In the genomic region with DNA sequence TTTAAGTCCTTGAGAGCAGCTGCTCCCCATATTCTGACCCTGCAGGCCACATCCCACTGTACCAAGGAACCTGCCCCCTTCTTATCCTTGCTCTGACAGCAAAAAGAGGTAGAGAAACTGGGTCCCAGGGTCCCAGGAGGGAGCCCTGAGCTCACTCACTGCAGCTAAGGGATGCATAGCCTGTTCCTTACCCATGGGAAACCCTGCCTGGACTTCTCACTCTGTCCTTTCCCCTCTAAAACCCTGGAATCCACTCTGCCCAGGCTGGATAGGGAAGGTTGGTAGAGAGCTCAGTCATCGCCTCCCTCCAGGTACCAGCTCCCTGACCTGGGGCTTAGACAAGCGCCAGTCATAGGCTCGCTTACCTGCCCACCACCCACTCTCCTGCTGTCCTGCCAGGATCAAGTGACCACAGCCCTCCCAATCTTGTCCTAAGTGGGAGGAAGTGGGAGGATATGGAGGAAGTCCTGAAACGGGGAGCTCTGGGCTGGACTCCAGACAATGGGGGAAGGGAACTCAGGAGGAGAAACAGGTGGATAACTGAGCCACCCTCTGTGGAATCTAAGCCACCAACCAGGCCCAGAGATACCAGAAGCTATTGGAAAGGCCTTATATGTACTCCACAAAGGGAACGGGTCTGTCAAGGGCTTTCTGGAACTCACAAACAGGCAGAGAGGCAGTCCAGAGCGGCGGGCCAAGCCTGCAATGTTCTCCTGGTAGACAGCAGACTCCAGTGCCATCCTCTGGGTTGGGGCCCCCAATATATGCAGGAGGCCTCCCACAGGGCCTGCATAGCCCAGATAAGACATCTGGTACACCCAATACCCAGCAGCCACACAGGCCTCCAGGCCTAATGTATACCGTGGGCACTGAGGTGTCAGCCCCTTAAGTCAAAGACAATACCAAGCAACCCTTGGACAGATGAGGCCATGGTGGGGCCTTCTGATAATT, we compare ENCODE assay signal across 8 mouse cellular contexts. TPM values are rescaled to one million over a fixed set of nuclear protein-coding genes. Genes with fewer than 3 reads are reported as not detected.
DNase-seq lines count a peak whose midpoint lies in the region; ATAC-seq lines count a peak whose summit lies in the region.

No protein-coding gene starts in this region.

- H3K27me3 ChIP-seq in forebrain, embryonic 14.5 days (replicated peaks; ENCODE audit: control insufficient read depth, insufficient read depth, low read length), result no peaks in the 10 kb centered on the region
- no peaks in the 10 kb centered on the region for H3K27me3 ChIP-seq in forebrain, embryonic 16.5 days (replicated peaks; ENCODE audit: control insufficient read depth, insufficient read depth, low read length)
- no peaks in the 10 kb centered on the region for H3K27me3 ChIP-seq in liver, embryonic 15.5 days
- no peaks in the 10 kb centered on the region for H3K27me3 ChIP-seq in stomach, embryonic 14.5 days (ENCODE audit: control insufficient read depth, insufficient read depth, low read length)

- no peaks in the 10 kb centered on the region for H3K36me3 ChIP-seq in forebrain, embryonic 14.5 days (ENCODE audit: control insufficient read depth, insufficient read depth, low read length)
- no peaks in the 10 kb centered on the region for H3K36me3 ChIP-seq in forebrain, embryonic 16.5 days (ENCODE audit: control insufficient read depth, insufficient read depth)
- H3K36me3 ChIP-seq in liver, embryonic 15.5 days (replicated peaks), result peaks cover 36% of the 10 kb centered on the region
- no peaks in the 10 kb centered on the region for H3K36me3 ChIP-seq in stomach, embryonic 14.5 days (ENCODE audit: control insufficient read depth, insufficient read depth, low read length)

- H3K27ac ChIP-seq in forebrain, embryonic 14.5 days (ENCODE audit: low read depth, low read length), result no peak overlapping the region; the same call in 1 of the 2 replicates
- no peak overlapping the region for H3K27ac ChIP-seq in forebrain, embryonic 16.5 days (ENCODE audit: low read length)
- peak overlapping the region; percentile 95 for H3K27ac ChIP-seq in liver, embryonic 15.5 days (replicated peaks)
- H3K27ac ChIP-seq in stomach, embryonic 14.5 days (ENCODE audit: low read length), result peak overlapping the region; percentile 63; the same call in 1 of the 2 replicates

- H3K4me3 ChIP-seq in forebrain, embryonic 14.5 days (ENCODE audit: low read depth, low read length), result no peak overlapping the region
- H3K4me3 ChIP-seq in forebrain, embryonic 16.5 days (replicated peaks; ENCODE audit: low read length), result no peak overlapping the region
- H3K4me3 ChIP-seq in liver, embryonic 15.5 days (replicated peaks), result peak overlapping the region; percentile 86
- no peak overlapping the region for H3K4me3 ChIP-seq in stomach, embryonic 14.5 days (ENCODE audit: low read depth, low read length)

- ATAC-seq in forebrain, embryonic 14.5 days, result no peak
- no peak for ATAC-seq in forebrain, embryonic 16.5 days
- ATAC-seq in liver, embryonic 15.5 days (ENCODE audit: insufficient read depth), result peak; percentile 88
- peak; percentile 21; the same call in 1 of the 2 replicates for ATAC-seq in stomach, embryonic 14.5 days (ENCODE audit: insufficient number of reproducible peaks, insufficient read depth, low FRiP score, low read depth)

- no peaks in the 10 kb centered on the region for H3K9me3 ChIP-seq in forebrain, embryonic 14.5 days (replicated peaks; ENCODE audit: control insufficient read depth, low read length)
- no peaks in the 10 kb centered on the region for H3K9me3 ChIP-seq in forebrain, embryonic 16.5 days (ENCODE audit: control insufficient read depth, low read length)
- H3K9me3 ChIP-seq in liver, embryonic 15.5 days (replicated peaks), result no peaks in the 10 kb centered on the region
- no peaks in the 10 kb centered on the region for H3K9me3 ChIP-seq in stomach, embryonic 14.5 days (ENCODE audit: control insufficient read depth, low read depth, low read length)

- no peak for DNase-seq in forebrain, embryonic 14.5 days (ENCODE audit: low spot score)
- DNase-seq in c-Kit-positive CD71-positive TER-119-positive erythroid progenitor cells, embryonic 14.5 days (ENCODE audit: low spot score), result peak; percentile 89
- peak; percentile 50 to 66 for DNase-seq in heart, postnatal 10 days
- DNase-seq in right cerebral cortex, postnatal 4 days, result no peak
- no peak for DNase-seq in layer of hippocampus, postnatal 10 days (ENCODE audit: low spot score in 2 of 2)

- no peak overlapping the region for H3K4me2 ChIP-seq in forebrain, embryonic 14.5 days (ENCODE audit: low read length)
- no peak overlapping the region for H3K4me2 ChIP-seq in forebrain, embryonic 16.5 days (ENCODE audit: low read length)
- peak overlapping the region; percentile 80 for H3K4me2 ChIP-seq in liver, embryonic 15.5 days
- H3K4me2 ChIP-seq in stomach, embryonic 14.5 days (replicated peaks; ENCODE audit: low read depth, low read length), result 0 out of 2 replicates have a peak overlapping the region, but pooled peaks have one; percentile 3

- H3K9ac ChIP-seq in forebrain, embryonic 14.5 days (ENCODE audit: low read length), result 0 out of 2 replicates have a peak overlapping the region, but pooled peaks have one; percentile 13
- H3K9ac ChIP-seq in forebrain, embryonic 16.5 days (replicated peaks; ENCODE audit: low read depth, low read length), result no peak overlapping the region
- H3K9ac ChIP-seq in liver, embryonic 15.5 days, result peak overlapping the region; percentile 92
- H3K9ac ChIP-seq in stomach, embryonic 14.5 days (replicated peaks; ENCODE audit: low read depth, low read length), result no peak overlapping the region

- peaks cover 13% of the 10 kb centered on the region for H3K4me1 ChIP-seq in forebrain, embryonic 14.5 days (ENCODE audit: control insufficient read depth, insufficient read depth, low read length)
- H3K4me1 ChIP-seq in forebrain, embryonic 16.5 days (replicated peaks; ENCODE audit: control insufficient read depth, insufficient read depth, low read length), result peaks cover 20% of the 10 kb centered on the region
- H3K4me1 ChIP-seq in liver, embryonic 15.5 days (replicated peaks), result peaks cover 89% of the 10 kb centered on the region
- H3K4me1 ChIP-seq in stomach, embryonic 14.5 days (ENCODE audit: control insufficient read depth, insufficient read depth, low read length), result peaks cover 33% of the 10 kb centered on the region

- intact Hi-C loops in heart, postnatal 10 days (cut with DNase I), result loop anchor here (5.0 kb wide), 1 partner anchor 37 kb away; no protein-coding TSS in a partner anchor

- 89% methylated on average over 8 of the region's 8 CpGs for WGBS in forebrain, embryonic 14.5 days
- 90% methylated on average over 8 of the region's 8 CpGs for WGBS in forebrain, embryonic 16.5 days
- WGBS in liver, embryonic 15.5 days (ENCODE audit: insufficient replicate concordance), result 27% methylated on average over 8 of the region's 8 CpGs
- WGBS in stomach, embryonic 14.5 days, result 76% methylated on average over 8 of the region's 8 CpGs

RNA-seq across cellular contexts. Expression of a gene that starts 2.3 kb away (rescaled TPM):
- 63.3 and 75.1 TPM in 2 replicates for polyA plus RNA-seq in forebrain, embryonic 14.5 days (2014; fragmentation: Nextera tagmentation; extraction: Ambion mirVana)
- 92.1 and 112 TPM in 2 replicates for polyA plus RNA-seq in forebrain, embryonic 16.5 days (2015; fragmentation: Nextera tagmentation; extraction: Ambion mirVana)
- 100 to 1,000 TPM; 133 to 136 TPM for total RNA-seq in heart, postnatal 10 days (2021)
- polyA plus RNA-seq in liver, embryonic 15.5 days (2015; fragmentation: Nextera tagmentation; extraction: Ambion mirVana), result 143 and 165 TPM in 2 replicates
- polyA plus RNA-seq in stomach, embryonic 14.5 days (2014; fragmentation: Nextera tagmentation; extraction: Ambion mirVana), result 207 and 214 TPM in 2 replicates
- total RNA-seq in layer of hippocampus, postnatal 10 days (2021), result 100 to 1,000 TPM; 106 to 114 TPM

RNA-seq across cellular contexts. Expression of a gene that starts 20.9 kb away (rescaled TPM):
- polyA plus RNA-seq in forebrain, embryonic 14.5 days (2014; fragmentation: Nextera tagmentation; extraction: Ambion mirVana), result 158 and 167 TPM in 2 replicates
- 154 and 160 TPM in 2 replicates for polyA plus RNA-seq in forebrain, embryonic 16.5 days (2015; fragmentation: Nextera tagmentation; extraction: Ambion mirVana)
- 10 to 100 TPM; 45.7 to 47.3 TPM for total RNA-seq in heart, postnatal 10 days (2021)
- polyA plus RNA-seq in liver, embryonic 15.5 days (2015; fragmentation: Nextera tagmentation; extraction: Ambion mirVana), result 55.5 and 61.3 TPM in 2 replicates
- polyA plus RNA-seq in stomach, embryonic 14.5 days (2014; fragmentation: Nextera tagmentation; extraction: Ambion mirVana), result 158 and 161 TPM in 2 replicates
- 10 to 100 TPM; 82.6 to 83.2 TPM for total RNA-seq in layer of hippocampus, postnatal 10 days (2021)

RNA-seq across cellular contexts. Expression of a gene that starts 47.4 kb away (rescaled TPM):
- polyA plus RNA-seq in forebrain, embryonic 14.5 days (2014; fragmentation: Nextera tagmentation; extraction: Ambion mirVana), result 64.2 and 67.3 TPM in 2 replicates
- 85.1 and 90.8 TPM in 2 replicates for polyA plus RNA-seq in forebrain, embryonic 16.5 days (2015; fragmentation: Nextera tagmentation; extraction: Ambion mirVana)
- 10 to 100 TPM; 37.3 to 46.2 TPM for total RNA-seq in heart, postnatal 10 days (2021)
- polyA plus RNA-seq in liver, embryonic 15.5 days (2015; fragmentation: Nextera tagmentation; extraction: Ambion mirVana), result 22.0 and 25.7 TPM in 2 replicates
- polyA plus RNA-seq in stomach, embryonic 14.5 days (2014; fragmentation: Nextera tagmentation; extraction: Ambion mirVana), result 45.9 and 49.3 TPM in 2 replicates
- 100 to 1,000 TPM; 123 to 128 TPM for total RNA-seq in layer of hippocampus, postnatal 10 days (2021)

Comparison
In these comparisons a context has a peak if more than half of its experiments do, and no peak if none do; other contexts are left out.
1. H3K9ac ChIP-seq: peak in forebrain, embryonic 14.5 days (single experiment) and liver, embryonic 15.5 days (single experiment); none in forebrain, embryonic 16.5 days (single experiment) and stomach, embryonic 14.5 days (single experiment).
2. ATAC-seq: peak in liver, embryonic 15.5 days (single experiment) and stomach, embryonic 14.5 days (single experiment); none in forebrain, embryonic 14.5 days (single experiment) and forebrain, embryonic 16.5 days (single experiment).
3. DNase-seq: peak in c-Kit-positive CD71-positive TER-119-positive erythroid progenitor cells, embryonic 14.5 days (single experiment) and heart, postnatal 10 days (2 of 2); none in forebrain, embryonic 14.5 days (single experiment), right cerebral cortex, postnatal 4 days (single experiment) and layer of hippocampus, postnatal 10 days (0 of 2).
4. H3K27ac ChIP-seq: peak in liver, embryonic 15.5 days (single experiment) and stomach, embryonic 14.5 days (single experiment); none in forebrain, embryonic 14.5 days (single experiment) and forebrain, embryonic 16.5 days (single experiment).
5. H3K4me2 ChIP-seq: peak in liver, embryonic 15.5 days (single experiment) and stomach, embryonic 14.5 days (single experiment); none in forebrain, embryonic 14.5 days (single experiment) and forebrain, embryonic 16.5 days (single experiment).